Mouse (Mus musculus) neural tube, embryonic 13.5 days (tissue): ENCODE measurements at regions not wholly inside any gene's neighbourhood (a gene's known extent, or its start where the extent isn't known, plus 50 kb on each side); places are given as distances from the start of the nearest gene placed in this dataset.

Experiments
- ATAC-seq: fragments of 200-750 bp; cut with Nextera tagmentation; 2 replicates; pipeline ENCODE4 v1.8.0; 2017; ENCODE audit warnings: low read depth, mild to moderate bottlenecking, moderate TSS enrichment, moderate library complexity
- H3K27ac ChIP-seq: fragments of 300-500 bp; sonication (generic); replicated peaks from 2 replicates; pipeline ENCODE4 v1.5.1; 2015; ENCODE audit warnings: moderate library complexity, mild to moderate bottlenecking, inconsistent platforms
- H3K27me3 ChIP-seq: fragments of 300-500 bp; sonication (generic); 2 replicates; pipeline ENCODE4 v1.6.1; 2015; ENCODE audit warnings: mild to moderate bottlenecking, inconsistent platforms
- H3K36me3 ChIP-seq: fragments of 300-500 bp; sonication (generic); 2 replicates; pipeline ENCODE4 v1.6.1; 2015; ENCODE audit warnings: mild to moderate bottlenecking, inconsistent platforms
- H3K4me1 ChIP-seq: fragments of 300-500 bp; sonication (generic); replicated peaks from 2 replicates; pipeline ENCODE4 v1.6.1; 2015; ENCODE audit warnings: inconsistent platforms
- H3K4me2 ChIP-seq: fragments of 300-500 bp; sonication (generic); 2 replicates; pipeline ENCODE4 v1.6.1; 2015; ENCODE audit warnings: inconsistent platforms, mild to moderate bottlenecking, moderate library complexity
- H3K4me3 ChIP-seq: fragments of 300-500 bp; sonication (generic); 2 replicates; pipeline ENCODE4 v1.5.1; 2015; ENCODE audit warnings: mild to moderate bottlenecking, inconsistent platforms
- H3K9ac ChIP-seq: fragments of 300-500 bp; sonication (generic); 2 replicates; pipeline ENCODE4 v1.6.1; 2015; ENCODE audit warnings: moderate library complexity, mild to moderate bottlenecking, inconsistent platforms
- H3K9me3 ChIP-seq: fragments of 300-500 bp; sonication (generic); 2 replicates; pipeline ENCODE4 v1.6.1; 2016; ENCODE audit warnings: inconsistent platforms
- WGBS: fragments of 180-500 bp; shearing (Covaris S2); methylation state at CpG from one replicate; pipeline ENCODE4 v1.1.7; 2015; 5-methylcytosine and 5-hydroxymethylcytosine counted together

DNA sequence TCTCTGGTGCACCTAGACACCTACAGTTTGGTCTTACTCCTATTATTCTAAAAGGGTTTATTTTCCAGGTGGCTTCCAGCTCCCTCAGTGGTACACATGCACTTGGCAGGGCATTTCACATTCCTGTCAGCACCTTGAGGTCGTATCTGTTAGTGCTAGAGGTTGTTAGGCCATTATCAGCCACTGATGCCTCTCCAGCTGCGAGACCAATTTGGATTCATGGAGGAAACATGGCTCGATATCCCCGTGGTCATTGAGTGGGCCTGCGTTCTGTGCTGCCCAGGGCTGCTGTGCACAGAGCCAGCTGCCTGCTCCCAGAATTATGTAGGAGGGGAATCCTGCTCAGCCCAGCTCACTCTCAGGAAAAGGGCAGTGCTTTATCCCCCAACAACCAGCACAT lies 60.1 kb upstream of the Irx1 start:
- ATAC-seq: no peak
- H3K4me1 ChIP-seq: peaks cover 10% of the 10 kb centered on the region
- H3K36me3 ChIP-seq: no peaks in the 10 kb centered on the region
- no peak overlapping the region for H3K4me3 ChIP-seq
- no peak overlapping the region for H3K4me2 ChIP-seq
- 0 out of 2 replicates have a peak, but pooled peaks cover 2% of the 10 kb centered on the region for H3K9me3 ChIP-seq
- H3K9ac ChIP-seq: no peak overlapping the region
- 62% methylated on average over 5 of the region's 5 CpGs for WGBS
- no peak overlapping the region for H3K27ac ChIP-seq
- H3K27me3 ChIP-seq: no peaks in the 10 kb centered on the region; the same call in 1 of the 2 replicates

DNA sequence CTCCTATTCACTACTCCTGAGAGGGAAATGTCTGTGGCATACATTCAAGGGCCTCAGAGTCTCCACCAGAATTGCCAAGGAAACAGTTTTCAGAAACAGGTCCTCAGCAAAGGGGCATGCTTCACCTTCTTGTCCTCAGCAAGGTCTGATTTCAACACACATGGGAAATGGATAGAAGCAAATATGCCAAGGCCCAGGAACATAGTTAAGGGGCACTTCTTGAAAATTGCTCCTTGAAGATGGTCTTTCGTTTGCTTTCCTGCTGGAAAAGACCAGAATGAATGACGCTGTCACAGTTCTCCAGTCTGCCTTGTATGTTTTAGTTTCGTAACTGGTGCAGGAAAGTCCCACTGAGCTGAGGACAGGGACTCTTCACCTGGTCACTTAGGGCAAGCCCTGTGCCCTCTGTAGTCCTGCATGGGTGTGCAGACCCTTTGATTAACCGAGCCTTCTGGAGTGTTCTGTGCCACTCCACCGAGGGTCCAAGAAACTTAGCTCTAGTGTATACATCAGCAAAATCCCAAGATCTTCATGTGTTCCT lies 80.5 kb upstream of the Irx1 start:
- Histone ChIP-seq H3K27ac (no peak overlapping the region), H3K9ac (no peak overlapping the region), H3K27me3 (no peaks in the 10 kb centered on the region), H3K4me1 (no peaks in the 10 kb centered on the region), H3K4me2 (no peak overlapping the region), H3K9me3 (no peaks in the 10 kb centered on the region), H3K36me3 (no peaks in the 10 kb centered on the region), H3K4me3 (no peak overlapping the region)
- no peak for ATAC-seq
- WGBS: 90% methylated on average over 5 of the region's 5 CpGs

- 0 out of 2 replicates have a peak, but pooled peaks cover 15% of the 10 kb centered on the region for H3K27me3 ChIP-seq
- H3K9ac ChIP-seq: no peak overlapping the region
- no peak overlapping the region for H3K4me2 ChIP-seq
- 92% methylated on average over 3 of the region's 3 CpGs for WGBS
- no peak overlapping the region for H3K27ac ChIP-seq
- H3K36me3 ChIP-seq: no peaks in the 10 kb centered on the region
- H3K9me3 ChIP-seq: no peaks in the 10 kb centered on the region
- peaks cover 2% of the 10 kb centered on the region for H3K4me1 ChIP-seq
- no peak overlapping the region for H3K4me3 ChIP-seq
- no peak for ATAC-seq
Measured at GRCm38 (mm10) chr13:72056469-72056868, 92.9 kb upstream of the Irx1 start.

GRCm38 (mm10) chr13:72061659-72062058 lies 98.1 kb upstream of the Irx1 start:
- Histone ChIP-seq H3K9ac (no peak overlapping the region), H3K4me2 (no peak overlapping the region), H3K9me3 (no peaks in the 10 kb centered on the region), H3K27me3 (0 out of 2 replicates have a peak, but pooled peaks cover 15% of the 10 kb centered on the region), H3K4me1 (peaks cover 26% of the 10 kb centered on the region), H3K27ac (no peak overlapping the region), H3K4me3 (no peak overlapping the region), H3K36me3 (no peaks in the 10 kb centered on the region)
- 19% methylated on average over 6 of the region's 6 CpGs for WGBS
- ATAC-seq: no peak; the same call in 1 of the 2 replicates

GRCm38 (mm10) chr13:72063278-72063761 lies 99.8 kb upstream of the Irx1 start:
- H3K4me2 ChIP-seq: no peak overlapping the region
- ATAC-seq: peak; percentile 85
- WGBS: 33% methylated on average over 5 of the region's 5 CpGs

DNA sequence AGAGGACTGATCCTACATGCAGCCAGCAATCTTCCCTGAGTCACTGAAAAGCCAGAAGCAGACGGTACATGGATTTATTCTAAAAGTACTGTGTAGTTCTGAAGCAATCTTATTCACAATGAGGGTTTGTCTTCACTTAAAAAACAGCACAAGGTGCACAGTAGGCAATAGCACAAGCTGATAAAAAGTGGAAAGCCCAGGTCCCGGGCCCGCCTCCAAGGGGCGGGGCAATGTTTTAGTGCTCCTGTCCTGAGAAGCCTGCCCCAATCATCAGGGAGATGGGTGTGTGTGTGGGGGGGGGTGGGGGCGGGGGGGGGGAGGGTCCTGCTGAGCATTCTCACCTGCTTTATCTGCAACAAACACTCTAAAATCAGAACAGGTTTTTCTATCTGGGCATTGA lies 133.1 kb upstream of the Irx1 start:
- WGBS: 43% methylated on average over 4 of the region's 5 CpGs
- ATAC-seq: no peak
- 0 out of 2 replicates have a peak, but pooled peaks cover 4% of the 10 kb centered on the region for H3K4me1 ChIP-seq

More at GRCm38 (mm10) chr13:72063278-72063761, 99.8 kb upstream of the Irx1 start:
- no peak overlapping the region for H3K9ac ChIP-seq
- no peak overlapping the region for H3K27ac ChIP-seq
- H3K9me3 ChIP-seq: no peaks in the 10 kb centered on the region
- H3K4me3 ChIP-seq: no peak overlapping the region
- peaks cover 26% of the 10 kb centered on the region for H3K4me1 ChIP-seq
- 0 out of 2 replicates have a peak, but pooled peaks cover 10% of the 10 kb centered on the region for H3K27me3 ChIP-seq
- no peaks in the 10 kb centered on the region for H3K36me3 ChIP-seq

DNA sequence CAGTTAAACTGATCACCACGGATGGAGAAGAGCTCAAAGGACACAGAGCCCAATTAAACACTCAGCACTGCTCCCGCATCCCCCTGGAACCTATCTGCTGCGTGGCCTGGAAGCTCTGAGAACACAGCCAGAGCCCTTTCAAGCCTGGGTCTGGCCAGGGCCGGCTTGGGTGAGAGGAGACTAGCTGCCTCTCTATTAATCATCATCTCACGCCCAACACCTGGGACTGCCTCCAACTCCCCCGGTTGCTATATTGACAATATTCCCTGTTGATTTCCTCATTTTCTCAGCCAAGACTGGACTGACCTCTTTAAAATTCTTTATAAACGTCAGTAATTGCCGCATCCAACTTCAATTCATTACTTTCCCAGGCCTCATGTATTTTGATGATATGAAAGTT lies 133.7 kb upstream of the Irx1 start:
- H3K4me3 ChIP-seq: no peak overlapping the region
- no peak for ATAC-seq
- 31% methylated on average over 8 of the region's 8 CpGs for WGBS

More for the DNA sequence above, 133.1 kb upstream of the Irx1 start:
- Histone ChIP-seq H3K27ac (no peak overlapping the region), H3K9me3 (no peaks in the 10 kb centered on the region), H3K9ac (no peak overlapping the region), H3K27me3 (peaks cover 22% of the 10 kb centered on the region), H3K36me3 (no peaks in the 10 kb centered on the region), H3K4me3 (no peak overlapping the region), H3K4me2 (no peak overlapping the region)

GRCm38 (mm10) chr13:72097811-72098210 lies 134.3 kb upstream of the Irx1 start:
- Histone ChIP-seq H3K9ac (no peak overlapping the region), H3K36me3 (no peaks in the 10 kb centered on the region), H3K27me3 (peaks cover 22% of the 10 kb centered on the region), H3K27ac (no peak overlapping the region), H3K9me3 (no peaks in the 10 kb centered on the region), H3K4me1 (0 out of 2 replicates have a peak, but pooled peaks cover 4% of the 10 kb centered on the region), H3K4me3 (no peak overlapping the region), H3K4me2 (no peak overlapping the region)
- WGBS: 65% methylated on average over 11 of the region's 11 CpGs
- ATAC-seq: no peak

More for the DNA sequence above, 133.7 kb upstream of the Irx1 start:
- Histone ChIP-seq H3K4me1 (0 out of 2 replicates have a peak, but pooled peaks cover 4% of the 10 kb centered on the region), H3K9ac (no peak overlapping the region), H3K27ac (no peak overlapping the region), H3K36me3 (no peaks in the 10 kb centered on the region), H3K9me3 (no peaks in the 10 kb centered on the region), H3K27me3 (peaks cover 22% of the 10 kb centered on the region), H3K4me2 (no peak overlapping the region)

- Histone ChIP-seq H3K4me1 (0 out of 2 replicates have a peak, but pooled peaks cover 4% of the 10 kb centered on the region), H3K36me3 (no peaks in the 10 kb centered on the region), H3K4me3 (no peak overlapping the region), H3K9ac (no peak overlapping the region), H3K9me3 (no peaks in the 10 kb centered on the region), H3K4me2 (no peak overlapping the region), H3K27ac (no peak overlapping the region), H3K27me3 (peaks cover 17% of the 10 kb centered on the region; the same call in 1 of the 2 replicates)
- no peak for ATAC-seq
- 80% methylated on average over 5 of the region's 5 CpGs for WGBS
Measured at GRCm38 (mm10) chr13:72100741-72101140, 137.2 kb upstream of the Irx1 start.

DNA sequence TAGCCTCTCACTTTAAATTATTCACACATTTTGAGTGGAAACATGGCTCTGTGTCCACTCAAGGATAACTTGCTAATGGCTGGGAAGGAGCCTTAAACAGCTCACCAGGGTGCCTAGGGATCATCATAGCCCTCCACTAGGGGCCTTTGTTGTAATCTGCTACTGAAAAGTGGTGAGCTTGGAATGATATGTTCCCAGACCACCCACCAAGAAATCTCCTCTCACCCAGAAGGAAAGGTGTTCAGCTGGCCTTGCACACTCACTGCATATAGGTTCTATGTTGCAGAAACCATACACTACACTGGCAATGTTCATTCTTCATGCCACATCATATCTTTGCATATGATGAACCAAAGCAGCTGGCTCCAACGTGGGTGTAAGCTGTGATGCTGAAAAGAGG lies 145.1 kb upstream of the Irx1 start:
- no peaks in the 10 kb centered on the region for H3K4me1 ChIP-seq

GRCm38 (mm10) chr13:72113942-72114341 lies 150.4 kb upstream of the Irx1 start:
- ATAC-seq: no peak
- Histone ChIP-seq H3K9ac (no peak overlapping the region), H3K4me2 (no peak overlapping the region), H3K9me3 (no peaks in the 10 kb centered on the region), H3K27ac (no peak overlapping the region), H3K27me3 (peaks cover 7% of the 10 kb centered on the region; the same call in 1 of the 2 replicates), H3K4me3 (no peak overlapping the region), H3K36me3 (no peaks in the 10 kb centered on the region), H3K4me1 (no peaks in the 10 kb centered on the region)
- WGBS: 89% methylated on average over 4 of the region's 4 CpGs

More for the DNA sequence above, 145.1 kb upstream of the Irx1 start:
- Histone ChIP-seq H3K36me3 (no peaks in the 10 kb centered on the region), H3K4me2 (no peak overlapping the region), H3K9ac (no peak overlapping the region), H3K27me3 (no peaks in the 10 kb centered on the region), H3K4me3 (no peak overlapping the region), H3K9me3 (no peaks in the 10 kb centered on the region), H3K27ac (no peak overlapping the region)
- WGBS: 64% methylated on average over 1 of the region's 1 CpGs
- no peak for ATAC-seq

- H3K9me3 ChIP-seq: no peaks in the 10 kb centered on the region
- 42% methylated on average over 10 of the region's 10 CpGs for WGBS
- no peaks in the 10 kb centered on the region for H3K4me1 ChIP-seq
- no peak overlapping the region for H3K4me3 ChIP-seq
- no peak overlapping the region for H3K4me2 ChIP-seq
- H3K27me3 ChIP-seq: peaks cover 12% of the 10 kb centered on the region; the same call in 1 of the 2 replicates
- no peaks in the 10 kb centered on the region for H3K36me3 ChIP-seq
- no peak for ATAC-seq
- no peak overlapping the region for H3K9ac ChIP-seq
- H3K27ac ChIP-seq: no peak overlapping the region
Measured at GRCm38 (mm10) chr13:72114776-72115663, 151.5 kb upstream of the Irx1 start.
